Mouse (Mus musculus): ENCODE measurements around the gene Sirt1. TPM values are rescaled to one million over a fixed set of nuclear protein-coding genes. Genes with fewer than 3 reads are reported as not detected.

Gene Sirt1
- polyA plus RNA-seq, 1 experiment, result 3.6 TPM

DNA sequence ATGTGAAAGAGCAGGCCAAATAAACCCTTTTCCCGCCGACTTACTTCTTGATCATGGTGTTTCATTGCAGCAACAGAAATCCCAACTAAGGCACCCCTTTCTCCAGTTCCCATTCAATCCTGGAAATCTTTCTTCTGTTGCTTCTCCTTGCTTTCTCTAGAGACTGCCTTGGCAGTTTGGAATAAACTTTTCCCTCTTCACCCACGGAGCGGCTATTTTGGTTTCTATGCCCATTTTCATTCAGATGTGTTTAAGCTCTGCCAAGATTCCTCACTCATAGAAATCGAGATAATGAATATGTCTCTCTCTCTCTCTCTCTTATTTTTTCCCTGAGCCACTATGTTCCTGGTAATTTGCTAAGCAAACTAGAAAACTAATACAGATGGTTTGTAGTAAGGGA, 29.4 kb downstream of the Sirt1 start:
- TF ChIP-seq GATA1 (IDR thresholded peaks at IDR 0.05; ENCODE audit: low read length), result no peak

GRCm38 (mm10) chr10:63350666-63351065, 30.8 kb downstream of the Sirt1 start:
- TF ChIP-seq GATA1 (IDR thresholded peaks at IDR 0.05; ENCODE audit: low read length), result no peak

DNA sequence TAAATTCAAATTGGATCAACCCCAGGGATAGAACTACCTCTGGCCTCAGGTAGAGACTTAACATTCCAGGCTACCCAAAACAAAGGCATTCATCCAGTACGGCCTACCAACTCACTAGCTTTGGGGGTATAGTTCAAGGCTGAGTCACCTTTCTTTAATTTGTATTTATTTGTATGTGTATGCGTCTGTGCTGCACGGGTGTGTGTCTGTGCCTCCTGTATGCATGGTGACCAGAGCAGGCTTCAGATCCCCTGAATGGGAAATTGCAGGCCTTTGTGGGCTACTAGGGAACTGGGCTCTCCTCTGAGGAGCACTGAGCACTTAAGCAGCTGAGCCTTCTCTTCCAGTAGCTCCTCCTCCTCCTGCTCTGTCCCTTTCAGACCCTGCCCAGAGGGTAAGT, 33.2 kb downstream of the Sirt1 start:
- TF ChIP-seq GATA1 (IDR thresholded peaks at IDR 0.05; ENCODE audit: low read length), result no peak

DNA sequence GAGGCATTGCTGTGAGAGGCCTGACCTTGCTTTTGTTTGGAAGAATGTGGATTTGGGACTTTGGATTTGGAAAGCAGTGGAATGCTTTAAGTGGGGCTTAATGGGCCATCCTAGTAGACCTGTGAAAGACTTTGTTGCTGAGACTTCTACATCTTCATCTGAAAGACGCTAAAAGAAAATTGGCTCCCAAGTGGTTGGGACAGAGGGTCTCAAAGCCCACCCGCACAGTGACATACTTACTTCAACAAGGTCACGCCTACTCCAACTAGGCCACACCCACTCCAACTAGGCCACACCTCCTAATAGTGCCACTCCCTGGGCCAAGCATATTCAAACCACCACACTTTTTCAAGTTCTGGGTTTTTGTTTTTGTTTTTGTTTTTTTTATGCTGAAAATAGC, 36.8 kb downstream of the Sirt1 start:
- TF ChIP-seq GATA1 (IDR thresholded peaks at IDR 0.05; ENCODE audit: low read length), result no peak

- TF ChIP-seq GATA1 (IDR thresholded peaks at IDR 0.05; ENCODE audit: low read length), result no peak
Measured at GRCm38 (mm10) chr10:63341351-63341750, 40.2 kb downstream of the Sirt1 start.

- no peak for TF ChIP-seq GATA1 (IDR thresholded peaks at IDR 0.05; ENCODE audit: low read length)
Measured at GRCm38 (mm10) chr10:63338914-63339643, 42.4 kb downstream of the Sirt1 start.

GRCm38 (mm10) chr10:63337951-63338836, 43.3 kb downstream of the Sirt1 start:
- TF ChIP-seq GATA1 (IDR thresholded peaks at IDR 0.05; ENCODE audit: low read length), result no peak

- TF ChIP-seq GATA1 (IDR thresholded peaks at IDR 0.05; ENCODE audit: low read length), result no peak
Measured at GRCm38 (mm10) chr10:63337326-63337725, 44.2 kb downstream of the Sirt1 start.

- TF ChIP-seq GATA1 (IDR thresholded peaks at IDR 0.05; ENCODE audit: low read length), result no peak
Measured at GRCm38 (mm10) chr10:63336901-63337300, 44.6 kb downstream of the Sirt1 start.

GRCm38 (mm10) chr10:63327091-63327490, 54.4 kb downstream of the Sirt1 start:
- no peak for TF ChIP-seq GATA1 (IDR thresholded peaks at IDR 0.05; ENCODE audit: low read length)

- no peak for TF ChIP-seq GATA1 (IDR thresholded peaks at IDR 0.05; ENCODE audit: low read length)
Measured at GRCm38 (mm10) chr10:63313726-63314125, 67.8 kb downstream of the Sirt1 start.

- no peak for TF ChIP-seq GATA1 (IDR thresholded peaks at IDR 0.05; ENCODE audit: low read length)
Measured at GRCm38 (mm10) chr10:63308582-63309366, 72.7 kb downstream of the Sirt1 start.

GRCm38 (mm10) chr10:63302356-63302755, 79.1 kb downstream of the Sirt1 start:
- TF ChIP-seq GATA1 (IDR thresholded peaks at IDR 0.05; ENCODE audit: low read length), result no peak

DNA sequence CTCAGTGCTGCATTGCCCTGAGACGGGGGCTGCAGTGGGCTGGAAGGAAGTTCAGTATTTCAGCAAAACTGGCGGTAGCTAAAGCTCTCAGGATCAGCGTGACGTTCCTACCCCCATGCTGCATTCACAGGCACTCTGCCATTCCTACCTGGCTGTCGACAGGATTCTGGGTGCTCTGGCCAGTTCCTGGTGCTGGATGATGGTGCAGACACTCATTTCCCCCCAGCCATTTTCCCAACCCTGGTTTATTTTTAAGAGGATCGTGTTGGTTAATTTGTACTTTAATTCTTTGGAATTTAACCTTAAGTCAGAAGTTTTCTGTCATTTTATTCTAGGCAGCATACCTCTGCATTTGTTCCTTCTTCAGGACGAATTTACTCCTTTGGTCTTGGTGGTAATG, 98.7 kb downstream of the Sirt1 start:
- no peak for TF ChIP-seq GATA1 (IDR thresholded peaks at IDR 0.05; ENCODE audit: low read length)

GRCm38 (mm10) chr10:63282417-63282816, 99.1 kb downstream of the Sirt1 start:
- no peak for TF ChIP-seq GATA1 (IDR thresholded peaks at IDR 0.05; ENCODE audit: low read length)

- TF ChIP-seq GATA1 (IDR thresholded peaks at IDR 0.05; ENCODE audit: low read length), result no peak
Measured at GRCm38 (mm10) chr10:63279851-63280250, 101.7 kb downstream of the Sirt1 start.

All from G1E-ER4 (cell line).